Comparison of ENCODE assay signal across 17 mouse cellular contexts in the genomic region with DNA sequence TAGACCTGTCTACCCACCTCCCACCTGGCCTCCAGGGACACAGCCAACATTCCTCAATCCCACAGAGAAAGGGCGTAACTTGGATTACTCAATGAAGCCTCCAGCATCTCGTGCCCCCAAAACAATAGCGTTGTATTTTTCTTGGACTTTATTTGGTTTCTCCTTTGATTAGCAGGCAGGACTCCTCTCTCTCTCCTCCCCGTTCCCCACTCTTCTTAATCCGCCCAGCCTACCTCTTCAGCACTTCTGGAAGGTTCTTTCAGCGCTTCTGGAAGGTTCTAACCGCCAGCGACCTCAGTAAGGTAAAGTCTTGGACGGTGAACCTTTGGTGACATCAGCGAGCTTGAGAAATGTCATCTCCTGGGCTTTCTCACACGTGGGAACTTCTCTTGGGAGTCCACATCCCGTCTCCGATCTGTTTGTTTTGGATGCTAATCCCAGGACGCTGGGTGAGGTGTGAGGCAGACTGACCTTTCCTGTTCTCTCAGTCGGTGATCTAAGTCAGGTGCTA. TPM values are rescaled to one million over a fixed set of nuclear protein-coding genes. Genes with fewer than 3 reads are reported as not detected.
"Had no signal": no experiment of that assay in that cellular context is flagged by ENCODE, and none has a peak within 500 bp of the region (broad histone marks: within the 10 kb centered on the region; RNA-seq: fewer than 3 reads in every experiment).

No protein-coding gene starts in this region.

- H3K36me3 ChIP-seq: neural tube, embryonic 13.5 days; neural tube, embryonic 15.5 days; stomach, embryonic 15.5 days had no signal

- H3K9ac ChIP-seq: neural tube, embryonic 13.5 days; neural tube, embryonic 15.5 days; stomach, embryonic 15.5 days had no signal

- H3K4me2 ChIP-seq: neural tube, embryonic 13.5 days; neural tube, embryonic 15.5 days; stomach, embryonic 15.5 days had no signal

- DNase-seq: retina, postnatal 1 day; right cerebral cortex, adult 18-20 months; right cerebral cortex, postnatal 14 days; right cerebral cortex, postnatal 25 days; right cerebral cortex, postnatal 4 days; spleen, adult 18-20 months; thymus, adult 18-20 months; thymus, adult 2 months; thymus, postnatal 14 days; thymus, postnatal 25 days; thymus, postnatal 36 days; thymus, postnatal 4 days had no signal

- H3K4me1 ChIP-seq: neural tube, embryonic 13.5 days; neural tube, embryonic 15.5 days; stomach, embryonic 15.5 days had no signal

- H3K27ac ChIP-seq: neural tube, embryonic 13.5 days; neural tube, embryonic 15.5 days; stomach, embryonic 15.5 days; stomach, postnatal 0 days had no signal

- H3K9me3 ChIP-seq: neural tube, embryonic 13.5 days; neural tube, embryonic 15.5 days; stomach, embryonic 15.5 days had no signal

- H3K4me3 ChIP-seq: neural tube, embryonic 13.5 days; neural tube, embryonic 15.5 days; stomach, embryonic 15.5 days had no signal

- H3K27me3 ChIP-seq: neural tube, embryonic 15.5 days; stomach, embryonic 15.5 days had no signal

RNA-seq across cellular contexts. Expression of a gene that starts 14.4 kb away (rescaled TPM):
- total RNA-seq: neutrophil, adult 5-6 weeks had no signal
